Mouse (Mus musculus): ENCODE results near the gene 1700025G04Rik.
A peak's percentile ranks its signal among the peaks of the same experiment; 100 is the strongest.

1700025G04Rik gene

GRCm38 (mm10) chr1:152076222-152076845, 13.6 kb downstream of the 1700025G04Rik start:
- no peak for DNase-seq (ENCODE audit: low read depth, low spot score)

GRCm38 (mm10) chr1:152075725-152076124, 14.2 kb downstream of the 1700025G04Rik start:
- DNase-seq (ENCODE audit: low read depth, low spot score), result no peak

GRCm38 (mm10) chr1:152070441-152070840, 19.5 kb downstream of the 1700025G04Rik start:
- DNase-seq (ENCODE audit: low read depth, low spot score), result peak; percentile 83

GRCm38 (mm10) chr1:152069745-152070144, 20.2 kb downstream of the 1700025G04Rik start:
- peak; percentile 60 for DNase-seq (ENCODE audit: low read depth, low spot score)

- DNase-seq (ENCODE audit: low read depth, low spot score), result no peak
These were observed 22.0 kb downstream of the 1700025G04Rik start for GRCm38 (mm10) chr1:152067919-152068318.

GRCm38 (mm10) chr1:152065527-152065926, 24.4 kb downstream of the 1700025G04Rik start:
- DNase-seq (ENCODE audit: low read depth, low spot score), result no peak

GRCm38 (mm10) chr1:152063357-152064145, 26.4 kb downstream of the 1700025G04Rik start:
- DNase-seq (ENCODE audit: low read depth, low spot score), result no peak

GRCm38 (mm10) chr1:152061745-152062144, 28.2 kb downstream of the 1700025G04Rik start:
- DNase-seq (ENCODE audit: low read depth, low spot score), result no peak

- no peak for DNase-seq (ENCODE audit: low read depth, low spot score)
These were observed 29.7 kb downstream of the 1700025G04Rik start for GRCm38 (mm10) chr1:152060265-152060664.

- no peak for DNase-seq (ENCODE audit: low read depth, low spot score)
These were observed 31.1 kb downstream of the 1700025G04Rik start for GRCm38 (mm10) chr1:152058776-152059175.

- no peak for DNase-seq (ENCODE audit: low read depth, low spot score)
These were observed 36.8 kb downstream of the 1700025G04Rik start for GRCm38 (mm10) chr1:152053112-152053511.

- no peak for DNase-seq (ENCODE audit: low read depth, low spot score)
These were observed 38.1 kb downstream of the 1700025G04Rik start for GRCm38 (mm10) chr1:152051858-152052257.

GRCm38 (mm10) chr1:152050037-152050436, 39.9 kb downstream of the 1700025G04Rik start:
- DNase-seq (ENCODE audit: low read depth, low spot score), result no peak

- DNase-seq (ENCODE audit: low read depth, low spot score), result no peak
These were observed 41.6 kb downstream of the 1700025G04Rik start for GRCm38 (mm10) chr1:152048291-152048690.

GRCm38 (mm10) chr1:152047416-152047815, 42.5 kb downstream of the 1700025G04Rik start:
- DNase-seq (ENCODE audit: low read depth, low spot score), result no peak

GRCm38 (mm10) chr1:152043453-152043852, 46.5 kb downstream of the 1700025G04Rik start:
- no peak for DNase-seq (ENCODE audit: low read depth, low spot score)

- no peak for DNase-seq (ENCODE audit: low read depth, low spot score)
These were observed 47.5 kb downstream of the 1700025G04Rik start for GRCm38 (mm10) chr1:152042409-152042808.

GRCm38 (mm10) chr1:152041005-152041404, 48.9 kb downstream of the 1700025G04Rik start:
- no peak for DNase-seq (ENCODE audit: low read depth, low spot score)

- no peak for DNase-seq (ENCODE audit: low read depth, low spot score)
These were observed 49.9 kb downstream of the 1700025G04Rik start for GRCm38 (mm10) chr1:152040053-152040452.

- DNase-seq (ENCODE audit: low read depth, low spot score), result no peak
These were observed 50.3 kb downstream of the 1700025G04Rik start for GRCm38 (mm10) chr1:152039588-152039987.

GRCm38 (mm10) chr1:152038086-152038485, 51.8 kb downstream of the 1700025G04Rik start:
- no peak for DNase-seq (ENCODE audit: low read depth, low spot score)

- no peak for DNase-seq (ENCODE audit: low read depth, low spot score)
These were observed 52.3 kb downstream of the 1700025G04Rik start for GRCm38 (mm10) chr1:152037589-152037988.

GRCm38 (mm10) chr1:152034766-152035165, 55.2 kb downstream of the 1700025G04Rik start:
- no peak for DNase-seq (ENCODE audit: low read depth, low spot score)

All from ZHBTc4 (cell line).